Mouse (Mus musculus): ENCODE measurements at regions not wholly inside any gene's neighbourhood (a gene's known extent, or its start where the extent isn't known, plus 50 kb on each side); places are given as distances from the start of the nearest gene placed in this dataset.
"Not testable (repeated sequence)": the region's sequence is repeated elsewhere in the genome, so short reads cannot be mapped to it uniquely, and the experiment has no call there.

GRCm38 (mm10) chr6:22716864-22717557 is 158.3 kb upstream of the Ptprz1 start:
- DNase-seq (ENCODE audit: extremely low spot score, low read depth, low spot score): no peak

GRCm38 (mm10) chr6:22716144-22716856 is 159.0 kb upstream of the Ptprz1 start:
- no peak for DNase-seq (ENCODE audit: extremely low spot score, low read depth, low spot score)

DNA sequence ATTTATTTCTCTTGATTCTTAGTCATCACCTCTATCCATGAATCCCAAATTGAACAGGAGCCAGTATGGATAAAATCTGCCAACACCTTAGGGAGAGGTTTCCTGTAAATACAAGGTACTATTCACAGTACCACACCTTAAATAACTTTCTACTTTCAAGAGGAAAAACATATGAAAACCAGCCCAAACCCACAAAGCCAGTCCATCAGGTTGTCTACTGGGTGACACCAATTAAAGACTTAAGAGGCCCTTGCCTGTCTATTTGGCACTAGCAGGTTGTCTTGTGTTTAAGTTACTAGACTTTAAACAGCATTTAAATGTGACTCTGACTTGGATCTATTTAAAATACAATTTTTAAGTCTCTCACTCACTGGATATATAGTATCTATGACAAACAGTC is 177.1 kb upstream of the Ptprz1 start:
- no peak for DNase-seq (ENCODE audit: extremely low spot score, low read depth, low spot score)

DNA sequence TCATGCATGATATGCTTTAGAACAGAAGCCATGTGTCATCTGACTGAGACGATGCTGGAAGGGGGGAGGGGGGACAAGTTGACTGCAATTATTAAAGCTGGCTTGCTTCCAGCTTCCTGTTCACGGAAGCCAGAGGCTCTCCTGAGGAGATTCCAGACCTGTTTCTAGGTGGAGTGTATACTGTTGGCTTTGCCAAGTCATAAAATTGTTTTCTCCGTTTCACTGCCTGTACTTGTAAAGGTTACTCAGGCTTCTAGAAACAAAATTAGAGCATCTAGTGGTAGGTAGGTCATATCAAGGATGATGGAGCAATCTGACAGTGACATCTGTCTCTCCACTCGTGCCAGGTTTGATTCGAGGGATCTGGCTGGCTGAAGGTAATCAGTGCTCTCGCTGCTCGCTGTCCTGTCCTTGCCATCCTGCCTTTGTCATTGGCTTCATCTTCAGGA is 186.6 kb upstream of the Ptprz1 start:
- DNase-seq (ENCODE audit: extremely low spot score, low read depth, low spot score): no peak

DNA sequence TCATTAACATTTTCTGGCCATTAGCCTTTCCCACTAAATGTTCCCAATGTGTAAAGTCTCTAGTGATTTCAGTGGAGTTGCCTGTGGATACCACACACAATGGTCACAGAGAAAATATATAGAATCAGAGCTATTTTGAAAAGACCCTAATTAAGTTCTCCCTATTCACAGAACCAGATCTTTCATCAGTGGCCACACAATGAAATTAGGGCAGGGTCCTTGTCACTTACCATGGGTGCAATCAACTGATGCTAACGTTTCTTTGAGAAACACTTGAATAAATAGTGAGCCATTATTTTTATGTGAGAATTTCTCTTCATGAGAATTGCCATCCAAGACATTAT is 200.7 kb upstream of the Ptprz1 start:
- no peak for DNase-seq (ENCODE audit: extremely low spot score, low read depth, low spot score)

DNA sequence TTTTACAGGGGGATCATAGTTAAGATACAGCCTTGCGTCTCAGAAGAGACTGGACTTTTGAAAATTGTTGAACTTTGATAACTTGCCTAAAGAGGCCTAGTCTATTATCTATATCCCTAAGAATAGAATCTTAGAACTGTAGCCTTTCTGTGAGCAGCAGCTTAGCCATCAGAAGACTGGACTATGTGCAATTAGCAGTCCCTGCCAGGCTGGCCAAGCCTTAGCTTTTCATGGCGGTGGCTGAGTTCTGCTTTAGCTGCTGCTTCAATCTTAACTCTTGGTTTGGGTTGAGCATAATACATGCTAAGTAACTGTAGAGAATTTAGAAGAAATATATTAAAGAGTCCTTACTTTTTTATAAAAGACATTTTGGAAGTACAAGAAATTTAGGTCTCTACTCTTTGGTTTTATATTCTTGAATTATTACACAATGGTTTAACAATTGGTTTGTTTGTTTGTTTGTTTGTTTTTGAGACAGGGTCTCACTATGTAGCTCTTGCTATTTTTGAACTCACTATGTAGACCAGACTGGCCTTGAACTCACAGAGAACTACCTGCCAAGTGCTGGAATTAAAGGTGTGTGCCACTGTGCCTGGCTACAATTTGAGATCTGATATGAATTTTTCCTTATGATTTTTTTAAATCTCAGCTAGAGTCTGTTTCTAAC is 201.2 kb upstream of the Ptprz1 start:
- DNase-seq (ENCODE audit: extremely low spot score, low read depth, low spot score): no peak

DNA sequence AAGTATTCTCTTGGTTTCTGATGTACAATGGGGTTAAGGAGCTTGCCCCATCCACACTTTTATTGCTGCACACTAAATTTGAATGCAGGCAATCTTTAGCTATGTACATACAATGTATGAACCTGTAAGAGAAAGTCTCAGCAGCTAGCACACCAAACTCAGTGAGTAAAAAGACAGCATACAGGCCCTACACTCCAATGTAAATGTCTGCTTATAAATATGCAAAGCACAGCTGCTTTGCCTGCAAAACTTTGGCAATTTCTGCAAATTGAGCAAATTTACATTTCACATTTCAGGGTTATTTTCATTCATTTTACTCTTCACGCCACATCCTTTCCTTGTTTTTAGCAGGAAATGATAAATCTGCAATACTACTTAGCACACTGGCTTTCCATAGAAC is 203.8 kb upstream of the Ptprz1 start:
- DNase-seq (ENCODE audit: extremely low spot score, low read depth, low spot score): no peak

DNA sequence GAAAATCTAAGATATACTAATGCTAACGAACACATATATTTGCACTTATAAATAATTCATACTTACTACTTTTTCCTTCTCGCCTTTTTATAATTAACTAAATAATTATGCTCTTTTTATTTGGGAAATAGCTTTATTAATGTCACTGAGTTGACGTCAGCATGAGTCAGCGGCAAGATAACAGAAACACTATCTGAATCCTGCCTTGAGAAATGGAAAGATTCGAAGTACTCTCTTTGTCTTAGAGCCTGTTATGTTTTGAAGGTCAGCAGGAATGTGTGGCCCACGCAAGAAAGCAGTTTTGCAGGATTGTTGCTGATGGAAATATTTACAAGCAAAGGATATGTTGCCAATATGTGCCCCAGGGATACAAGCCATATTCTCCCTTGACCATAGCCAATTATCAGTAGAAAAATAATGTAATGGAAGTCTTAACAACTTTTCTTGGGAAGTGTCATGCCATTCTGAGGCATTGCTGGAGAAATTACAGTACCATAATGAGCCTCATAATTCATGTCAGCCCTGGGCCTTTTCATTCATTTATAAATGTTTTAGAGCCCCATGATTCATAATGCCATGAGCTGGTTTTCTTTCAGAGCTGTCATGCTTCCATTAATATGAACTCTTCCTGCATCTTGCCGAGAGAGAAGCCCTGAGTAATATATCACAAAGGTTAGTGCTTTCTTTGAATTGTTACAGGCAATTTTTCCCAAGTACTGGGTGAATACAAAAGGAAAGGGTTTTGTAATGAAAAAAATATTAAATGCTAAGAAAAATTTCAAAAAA is 206.9 kb upstream of the Ptprz1 start:
- no peak for DNase-seq (ENCODE audit: extremely low spot score, low read depth, low spot score)

DNA sequence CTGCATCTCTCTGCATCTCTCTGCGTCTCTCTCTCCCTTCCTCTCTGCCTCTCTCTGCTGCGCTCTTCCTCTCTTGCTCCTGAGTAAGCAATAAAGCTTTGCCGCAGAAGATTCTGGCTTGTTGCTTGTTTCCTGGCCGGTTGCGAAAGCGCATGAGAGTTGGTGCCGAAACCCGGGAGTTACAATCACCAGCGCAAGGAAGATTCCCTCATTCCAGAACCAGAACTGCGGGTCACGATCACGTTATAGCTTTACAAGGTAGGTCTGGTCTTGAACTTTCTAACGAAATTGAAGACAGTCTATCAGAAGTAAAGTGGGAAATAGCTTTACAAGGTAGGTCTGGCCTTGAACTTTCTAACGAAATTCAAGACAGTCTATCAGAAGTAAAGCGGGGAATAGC is 217.9 kb upstream of the Ptprz1 start:
- not testable (repeated sequence) for DNase-seq (ENCODE audit: extremely low spot score, low read depth, low spot score)

GRCm38 (mm10) chr6:22640100-22640499 is 235.2 kb upstream of the Ptprz1 start:
- no peak for DNase-seq (ENCODE audit: extremely low spot score, low read depth, low spot score)

GRCm38 (mm10) chr6:22635141-22635540 is 240.2 kb upstream of the Ptprz1 start:
- DNase-seq (ENCODE audit: extremely low spot score, low read depth, low spot score): no peak

DNA sequence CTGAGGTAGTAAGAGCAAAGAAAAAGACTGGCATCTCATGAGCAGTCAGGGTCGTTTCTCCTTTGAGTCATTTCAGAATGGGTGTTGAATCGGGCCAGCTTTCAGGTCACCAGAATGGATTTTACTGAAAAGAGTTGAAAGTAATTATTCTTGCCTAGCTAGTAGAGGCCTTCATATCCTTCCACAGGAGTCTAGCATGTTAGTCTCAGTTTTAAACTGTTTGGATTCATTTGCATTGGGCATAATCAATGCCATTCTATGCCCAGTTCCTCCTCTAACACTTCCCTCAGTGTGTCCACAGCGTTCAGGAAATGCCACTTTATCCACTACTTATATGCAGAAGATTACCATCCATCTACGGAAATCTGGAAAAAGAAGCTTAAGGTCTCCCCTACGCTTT is 240.6 kb upstream of the Ptprz1 start:
- no peak for DNase-seq (ENCODE audit: extremely low spot score, low read depth, low spot score)

DNA sequence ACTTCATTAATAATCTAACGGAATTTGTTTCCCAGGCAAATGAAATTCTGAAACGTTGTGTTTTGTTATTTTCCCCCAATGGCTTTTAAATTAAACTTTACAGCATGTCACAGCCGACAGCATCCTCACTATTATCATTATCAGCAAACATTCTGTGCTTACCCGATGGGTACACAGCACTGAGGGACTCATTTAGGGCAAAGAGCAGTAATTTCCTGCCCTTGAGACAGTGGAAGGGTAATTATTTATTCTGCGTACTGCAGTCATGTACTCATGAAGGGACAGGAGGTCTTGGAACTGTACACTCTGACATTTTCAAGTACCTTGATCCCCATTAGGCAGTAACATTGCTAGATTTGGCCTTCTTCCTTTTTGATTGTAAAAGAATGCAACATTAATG is 235.5 kb upstream of the Fam3c start:
- DNase-seq (ENCODE audit: extremely low spot score, low read depth, low spot score): no peak

DNA sequence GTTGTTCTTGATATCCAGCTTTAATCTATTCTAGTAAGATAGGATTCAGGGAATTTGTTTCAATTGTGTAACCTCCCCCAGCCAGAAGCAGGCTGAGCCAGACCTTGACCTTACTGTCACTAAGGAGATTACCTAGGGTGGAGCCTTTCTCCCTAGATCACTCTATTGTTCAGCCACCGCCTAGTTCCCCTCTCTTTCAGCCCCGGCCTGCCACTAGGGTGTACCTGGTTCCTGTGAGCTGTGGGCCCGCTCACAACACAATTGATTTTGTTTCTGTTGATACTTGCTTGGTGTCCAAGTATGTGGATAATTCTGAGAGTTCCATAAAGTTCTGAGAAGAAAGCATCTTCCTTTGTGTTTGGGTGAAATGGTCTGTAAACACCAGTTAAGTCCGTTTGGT is 228.8 kb upstream of the Fam3c start:
- no peak for DNase-seq (ENCODE audit: extremely low spot score, low read depth, low spot score)

GRCm38 (mm10) chr6:22572925-22573324 is 216.9 kb upstream of the Fam3c start:
- no peak for DNase-seq (ENCODE audit: extremely low spot score, low read depth, low spot score)

DNA sequence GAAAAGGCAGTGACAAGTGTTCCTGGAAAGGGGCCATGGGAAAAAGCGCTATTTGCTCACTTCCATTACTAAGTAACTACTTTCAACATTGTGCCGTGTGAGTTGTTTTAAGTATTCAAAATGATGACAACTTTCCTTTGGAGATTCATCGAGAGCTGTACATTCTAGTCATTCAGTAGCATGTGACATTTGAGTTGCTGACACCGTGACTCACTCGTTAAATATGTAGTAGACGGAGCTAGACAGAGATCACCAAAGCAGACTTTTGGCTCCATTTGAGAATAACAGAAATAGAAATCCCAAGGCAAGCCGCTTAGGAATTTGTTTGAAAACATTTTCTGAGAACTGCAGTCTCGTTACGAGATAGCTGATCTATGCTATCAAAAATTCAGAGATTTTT is 211.8 kb upstream of the Fam3c start:
- no peak for DNase-seq (ENCODE audit: extremely low spot score, low read depth, low spot score)

GRCm38 (mm10) chr6:22548296-22549245 is 192.5 kb upstream of the Fam3c start:
- no peak for DNase-seq (ENCODE audit: extremely low spot score, low read depth, low spot score)

DNA sequence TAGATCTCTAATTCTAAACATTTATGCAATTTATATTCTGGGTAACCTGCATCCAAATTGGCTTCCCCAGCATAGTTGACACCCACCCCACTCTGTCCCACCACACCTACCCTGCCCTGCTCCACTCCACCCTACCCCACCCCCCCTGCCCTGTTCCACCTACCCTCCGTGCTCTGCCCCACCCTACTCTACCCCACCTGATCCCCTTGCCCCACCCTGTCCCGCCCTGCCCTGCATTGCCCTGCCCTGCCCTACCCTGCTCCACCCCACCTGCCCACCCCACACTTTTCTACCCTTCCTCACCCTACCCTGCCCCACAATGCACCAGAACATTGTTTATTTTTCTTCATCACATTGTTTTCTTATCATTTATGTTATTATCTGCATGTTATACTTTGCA is 185.6 kb upstream of the Fam3c start:
- DNase-seq (ENCODE audit: extremely low spot score, low read depth, low spot score): no peak

DNA sequence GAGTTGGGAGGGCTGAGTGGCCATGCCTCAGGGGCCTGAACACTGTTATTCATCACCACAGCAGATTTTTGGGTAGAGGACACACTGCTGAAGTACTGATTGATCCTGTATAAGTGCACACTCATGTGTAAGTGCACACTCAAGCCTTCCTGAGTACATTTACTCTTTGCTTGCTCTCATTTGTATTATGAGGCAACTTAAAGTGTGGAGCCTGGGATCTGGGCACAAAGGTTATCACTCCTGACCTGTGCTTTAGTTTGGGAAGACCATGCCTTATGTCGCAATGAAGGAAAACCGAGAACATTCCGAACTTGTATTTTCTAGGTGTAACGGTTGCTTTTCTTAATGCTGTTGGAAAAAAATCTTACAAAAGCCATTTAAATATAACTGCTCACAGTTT is 182.2 kb upstream of the Fam3c start:
- DNase-seq (ENCODE audit: extremely low spot score, low read depth, low spot score): no peak

DNA sequence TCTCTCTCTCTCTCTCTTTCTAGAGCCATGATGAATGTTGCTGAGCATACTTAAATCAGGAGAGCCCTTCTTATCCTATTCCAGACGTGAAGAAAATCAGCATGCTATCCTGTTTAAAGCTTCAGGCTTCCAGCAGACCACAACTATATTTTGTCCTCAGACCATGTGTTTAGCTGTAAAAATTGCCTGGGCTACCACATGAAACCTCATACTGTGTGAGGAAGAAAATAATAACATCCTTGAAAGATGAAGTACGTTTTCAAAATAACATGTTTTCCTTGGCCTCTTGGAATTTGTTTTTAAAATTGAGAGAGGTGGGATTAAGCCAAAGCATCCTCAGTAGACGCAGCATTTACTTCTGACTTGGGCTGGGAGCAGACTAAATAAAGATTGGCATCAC is 168.3 kb upstream of the Fam3c start:
- no peak for DNase-seq (ENCODE audit: extremely low spot score, low read depth, low spot score)
